Mouse (Mus musculus) MEL (cell line): ENCODE results near the gene Pfn1. TPM values are rescaled to one million over a fixed set of nuclear protein-coding genes. Genes with fewer than 3 reads are reported as not detected.
A peak's percentile ranks its signal among the peaks of the same experiment; 100 is the strongest.

Source experiments
- DNase-seq: peaks from one replicate; pipeline ENCODE4 v3.0.0; 2011; ENCODE audit warnings: low read depth, low spot score
- H3K27ac ChIP-seq: 2 replicates; pipeline ENCODE4 v1.5.1; 2012; ENCODE audit warnings: low read depth, mild to moderate bottlenecking, control low read depth, low read length, moderate library complexity; ENCODE audit not compliant: control insufficient read depth
- H3K27me3 ChIP-seq, 2 experiments: fragments of 150-350 bp in 1 of 2; sonication (generic) in 1 of 2; 2 replicates each; pipeline ENCODE4 v1.6.1; 2012; ENCODE audit warnings: low read length in 2 of 2, mild to moderate bottlenecking in 2 of 2, improper control_type of control experiment in 1 of 2, moderate library complexity in 1 of 2; ENCODE audit not compliant: insufficient read depth in 2 of 2, control insufficient read depth in 1 of 2
- H3K36me3 ChIP-seq, 2 experiments: 2 replicates each; pipeline ENCODE4 v1.6.1; 2012 to 2014; ENCODE audit warnings: low read length in 2 of 2, improper control_type of control experiment in 1 of 2, inconsistent platforms in 1 of 2, mild to moderate bottlenecking in 1 of 2; ENCODE audit not compliant: insufficient read depth in 2 of 2, control insufficient read depth in 1 of 2
- H3K4me1 ChIP-seq, 2 experiments: fragments of 150-350 bp in 1 of 2; sonication (generic) in 1 of 2; 2 replicates each; pipeline ENCODE4 v1.6.1; 2012; ENCODE audit warnings: low read length in 2 of 2, improper control_type of control experiment in 1 of 2, mild to moderate bottlenecking in 1 of 2; ENCODE audit not compliant: insufficient read depth in 2 of 2, control insufficient read depth in 1 of 2
- H3K4me3 ChIP-seq, 2 experiments: fragments of 150-350 bp in 1 of 2; sonication (generic) in 1 of 2; 2 replicates each; pipeline ENCODE4 v1.5.1; 2012; ENCODE audit warnings: low read depth in 2 of 2, low read length in 2 of 2, mild to moderate bottlenecking in 2 of 2, moderate library complexity in 2 of 2, control low read depth in 1 of 2, improper control_type of control experiment in 1 of 2; ENCODE audit not compliant: control insufficient read depth in 1 of 2, insufficient read depth in 1 of 2
- H3K79me2 ChIP-seq: 2 replicates; pipeline ENCODE4 v1.6.1; 2012; ENCODE audit warnings: mild to moderate bottlenecking, low read length, moderate library complexity; ENCODE audit not compliant: control insufficient read depth, poor library complexity, insufficient read depth
- H3K9ac ChIP-seq: 2 replicates; pipeline ENCODE4 v1.6.1; 2012; ENCODE audit warnings: low read depth, mild to moderate bottlenecking, control low read depth, low read length, moderate library complexity; ENCODE audit not compliant: control insufficient read depth, poor library complexity, severe bottlenecking
- H3K9me3 ChIP-seq: fragments of 150-350 bp; sonication (generic); replicated peaks from 2 replicates; pipeline ENCODE4 v1.6.1; 2012; ENCODE audit warnings: mild to moderate bottlenecking, low read length, improper control_type of control experiment, moderate library complexity; ENCODE audit not compliant: insufficient read depth
- BHLHE40 ChIP-seq: IDR thresholded peaks from 2 replicates; pipeline ENCODE4 v1.6.1; 2012; ENCODE audit warnings: low read depth, mild to moderate bottlenecking, inconsistent platforms, low read length, improper control_type of control experiment, borderline replicate concordance
- CHD2 ChIP-seq: IDR thresholded peaks from 2 replicates; pipeline ENCODE4 v1.6.1; 2011; ENCODE audit warnings: low read length, improper control_type of control experiment
- CTCF ChIP-seq, 3 experiments: IDR thresholded peaks in 2 of 3; conservative IDR thresholded peaks in 1 of 3; 2 replicates each; pipeline ENCODE4 v1.5.1; 2011 to 2012; ENCODE audit warnings: low read length in 3 of 3, low read depth in 2 of 3, mild to moderate bottlenecking in 2 of 3, improper control_type of control experiment in 1 of 3, inconsistent platforms in 1 of 3, mixed read lengths in 1 of 3, moderate library complexity in 1 of 3; ENCODE audit not compliant: control insufficient read depth in 1 of 3, insufficient read depth in 1 of 3, poor library complexity in 1 of 3, severe bottlenecking in 1 of 3
- E2F4 ChIP-seq: IDR thresholded peaks from 2 replicates; pipeline ENCODE4 v1.6.1; 2011; ENCODE audit warnings: low read depth, low read length, improper control_type of control experiment, borderline replicate concordance
- ELF1 ChIP-seq: IDR thresholded peaks from 2 replicates; pipeline ENCODE4 v1.6.1; 2014; ENCODE audit warnings: low read depth, mild to moderate bottlenecking, inconsistent platforms, low read length, improper control_type of control experiment, moderate library complexity
- EP300 ChIP-seq, 2 experiments: IDR thresholded peaks; 2 replicates each; pipeline ENCODE4 v1.6.1; 2011; ENCODE audit warnings: improper control_type of control experiment in 2 of 2, low read length in 2 of 2, low read depth in 1 of 2, mild to moderate bottlenecking in 1 of 2
- GABPA ChIP-seq: IDR thresholded peaks from 2 replicates; pipeline ENCODE4 v1.6.1; 2012; ENCODE audit warnings: low read depth, mild to moderate bottlenecking, inconsistent platforms, low read length, improper control_type of control experiment, moderate library complexity
- GATA1 ChIP-seq: IDR thresholded peaks from 2 replicates; pipeline ENCODE4 v1.6.1; 2011; ENCODE audit warnings: low read depth, low read length, improper control_type of control experiment
- KAT2A ChIP-seq: conservative IDR thresholded peaks from 2 replicates; pipeline ENCODE4 v1.6.1; 2012; ENCODE audit warnings: low read depth, low read length, improper control_type of control experiment, inconsistent platforms
- MAX ChIP-seq: IDR thresholded peaks from 2 replicates; pipeline ENCODE4 v1.6.1; 2011; ENCODE audit warnings: low read length, improper control_type of control experiment
- MAZ ChIP-seq: IDR thresholded peaks from 2 replicates; pipeline ENCODE4 v1.6.1; 2012; ENCODE audit warnings: low read depth, mild to moderate bottlenecking, inconsistent platforms, low read length, improper control_type of control experiment
- MEF2A ChIP-seq: IDR thresholded peaks from 2 replicates; pipeline ENCODE4 v1.6.1; 2014; ENCODE audit warnings: low read depth, mild to moderate bottlenecking, inconsistent platforms, low read length, improper control_type of control experiment; ENCODE audit not compliant: poor library complexity, insufficient replicate concordance, severe bottlenecking; ENCODE audit errors: extremely low read depth
- MXI1 ChIP-seq: IDR thresholded peaks from 2 replicates; pipeline ENCODE4 v1.6.1; 2011; ENCODE audit warnings: mild to moderate bottlenecking, low read depth, low read length, improper control_type of control experiment
- MYC ChIP-seq: IDR thresholded peaks from 2 replicates; pipeline ENCODE4 v1.6.1; 2011; ENCODE audit warnings: low read depth, mild to moderate bottlenecking, low read length, improper control_type of control experiment, moderate library complexity
- NELFE ChIP-seq: IDR thresholded peaks from 2 replicates; pipeline ENCODE4 v1.6.1; 2011; ENCODE audit warnings: low read depth, low read length, improper control_type of control experiment
- NRF1 ChIP-seq: IDR thresholded peaks from 2 replicates; pipeline ENCODE4 v1.6.1; 2014; ENCODE audit warnings: low read depth, mild to moderate bottlenecking, inconsistent platforms, low read length, improper control_type of control experiment, moderate library complexity; ENCODE audit not compliant: poor library complexity, insufficient read depth, severe bottlenecking
- POLR2A ChIP-seq, 2 experiments: IDR thresholded peaks; 2 replicates each; pipeline ENCODE4 v1.6.1; 2011 to 2012; ENCODE audit warnings: low read length in 2 of 2, mild to moderate bottlenecking in 2 of 2, control low read depth in 1 of 2, improper control_type of control experiment in 1 of 2, low read depth in 1 of 2, moderate library complexity in 1 of 2; ENCODE audit not compliant: control insufficient read depth in 1 of 2, insufficient read depth in 1 of 2, poor library complexity in 1 of 2
- POLR2AphosphoS2 ChIP-seq: IDR thresholded peaks from 2 replicates; pipeline ENCODE4 v1.6.1; 2011; ENCODE audit warnings: low read length, improper control_type of control experiment
- POLR2AphosphoS5 ChIP-seq: IDR thresholded peaks from 2 replicates; pipeline ENCODE4 v1.6.1; 2012; ENCODE audit warnings: low read depth, borderline replicate concordance, mild to moderate bottlenecking, inconsistent platforms, low read length, moderate library complexity, mixed read lengths
- RAD21 ChIP-seq: IDR thresholded peaks from 2 replicates; pipeline ENCODE4 v1.6.1; 2011; ENCODE audit warnings: mild to moderate bottlenecking, low read depth, low read length, improper control_type of control experiment
- RCOR1 ChIP-seq: IDR thresholded peaks from 2 replicates; pipeline ENCODE4 v1.6.1; 2012; ENCODE audit warnings: low read depth, mild to moderate bottlenecking, inconsistent platforms, low read length, improper control_type of control experiment
- SIN3A ChIP-seq: IDR thresholded peaks from 2 replicates; pipeline ENCODE4 v1.6.1; 2012; ENCODE audit warnings: low read length, improper control_type of control experiment, inconsistent platforms
- SMC3 ChIP-seq: IDR thresholded peaks from 2 replicates; pipeline ENCODE4 v1.6.1; 2011; ENCODE audit warnings: low read depth, low read length, improper control_type of control experiment
- TAL1 ChIP-seq: IDR thresholded peaks from 2 replicates; pipeline ENCODE4 v1.6.1; 2012; ENCODE audit warnings: mild to moderate bottlenecking, inconsistent platforms, low read length, moderate library complexity, mixed read lengths
- TBP ChIP-seq: IDR thresholded peaks from 2 replicates; pipeline ENCODE4 v1.8.0; 2011; ENCODE audit warnings: low read depth, low read length, improper control_type of control experiment
- TCF12 ChIP-seq: IDR thresholded peaks from 2 replicates; pipeline ENCODE4 v1.6.1; 2014; ENCODE audit warnings: low read depth, mild to moderate bottlenecking, inconsistent platforms, low read length, improper control_type of control experiment, moderate library complexity
- UBTF ChIP-seq: IDR thresholded peaks from 2 replicates; pipeline ENCODE4 v1.6.1; 2012; ENCODE audit warnings: low read depth, mild to moderate bottlenecking, inconsistent platforms, low read length, improper control_type of control experiment, moderate library complexity, borderline replicate concordance; ENCODE audit not compliant: insufficient read depth
- ZC3H11A ChIP-seq: IDR thresholded peaks from 2 replicates; pipeline ENCODE4 v1.6.1; 2012; ENCODE audit warnings: low read depth, mild to moderate bottlenecking, inconsistent platforms, low read length, improper control_type of control experiment
- ZMIZ1 ChIP-seq: IDR thresholded peaks from 2 replicates; pipeline ENCODE4 v1.6.1; 2012; ENCODE audit warnings: low read depth, mild to moderate bottlenecking, inconsistent platforms, low read length, improper control_type of control experiment, moderate library complexity
- ZNF384 ChIP-seq: IDR thresholded peaks from 2 replicates; pipeline ENCODE4 v1.6.1; 2012; ENCODE audit warnings: low read depth, mild to moderate bottlenecking, inconsistent platforms, low read length, improper control_type of control experiment
- polyA plus RNA-seq, 2 experiments: library from polyadenylated mRNA; stranded (reverse) in 1 of 2; unstranded in 1 of 2; fragments of >175 nt in 1 of 2; fragments of >200 nt in 1 of 2; gene quantifications; 2 replicates each; pipeline versions ENCODE4 v1.2.1 to v1.2.4; 2012; ENCODE audit warnings: low replicate concordance in 2 of 2, low read depth in 1 of 2; ENCODE audit not compliant: insufficient read length in 2 of 2, insufficient read depth in 1 of 2, missing spikeins in 1 of 2
- total RNA-seq: library from RNA; depleted of rRNA; stranded (reverse); fragments of 300-350 nt; gene quantifications from 2 replicates; pipeline ENCODE4 v1.2.3, GENCODE M21; 2012

Pfn1 gene
- total and polyA plus RNA-seq, 3 experiments = 1,332 to 5,980 (median 2,392) TPM

DNA sequence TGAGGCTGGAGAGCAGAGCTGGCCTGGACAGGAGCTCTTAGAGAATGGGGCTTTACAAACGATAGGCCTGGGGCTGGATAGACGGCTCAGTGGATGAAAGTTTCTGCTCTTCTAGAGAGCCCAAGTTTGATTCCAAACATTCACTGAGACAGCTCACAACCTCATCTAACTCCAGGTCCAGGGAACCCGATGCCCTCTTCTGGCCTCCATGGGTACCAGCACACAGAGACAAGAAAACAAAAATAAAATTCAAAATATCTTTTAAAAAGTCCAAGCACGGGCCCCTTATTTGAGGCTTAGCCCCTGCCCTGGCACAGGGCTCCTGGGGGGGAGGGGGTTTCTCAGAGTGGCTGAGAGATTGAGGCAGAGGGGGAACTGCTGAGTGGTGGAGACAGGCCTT lies 43.7 kb downstream of the Pfn1 start:
- no peaks in the 10 kb centered on the region for H3K9me3 ChIP-seq
- no peak overlapping the region for H3K27ac ChIP-seq
- no peaks in the 10 kb centered on the region for H3K79me2 ChIP-seq
- TF ChIP-seq MXI1 (no peak), ZC3H11A (0 out of 2 replicates have a peak, but pooled peaks have one; percentile 6), RAD21 (peak; percentile 12), ELF1 (no peak), SMC3 (peak; percentile 48), CTCF (IDR thresholded peaks at IDR 0.05 in 2 of 3, conservative IDR thresholded peaks at IDR 0.05 in 1 of 3; ENCODE audit: control insufficient read depth in 1 of 3, insufficient read depth in 1 of 3, low read depth in 2 of 3, low read length in 3 of 3, poor library complexity in 1 of 3, severe bottlenecking in 1 of 3) (peak; percentile 13 to 49 (median 44); a peak in 4 of 6 replicates)
- no peak overlapping the region for H3K4me3 ChIP-seq
- DNase-seq = no peak
- H3K4me1 ChIP-seq = peaks cover 0 to 3% of the 10 kb centered on the region in 2 experiments; a peak in 1 of 4 replicates
- H3K36me3 ChIP-seq = peaks cover 0 to 8% of the 10 kb centered on the region in 2 experiments; a peak in 2 of 4 replicates
- no peak overlapping the region for H3K9ac ChIP-seq
- H3K27me3 ChIP-seq = no peaks in the 10 kb centered on the region

DNA sequence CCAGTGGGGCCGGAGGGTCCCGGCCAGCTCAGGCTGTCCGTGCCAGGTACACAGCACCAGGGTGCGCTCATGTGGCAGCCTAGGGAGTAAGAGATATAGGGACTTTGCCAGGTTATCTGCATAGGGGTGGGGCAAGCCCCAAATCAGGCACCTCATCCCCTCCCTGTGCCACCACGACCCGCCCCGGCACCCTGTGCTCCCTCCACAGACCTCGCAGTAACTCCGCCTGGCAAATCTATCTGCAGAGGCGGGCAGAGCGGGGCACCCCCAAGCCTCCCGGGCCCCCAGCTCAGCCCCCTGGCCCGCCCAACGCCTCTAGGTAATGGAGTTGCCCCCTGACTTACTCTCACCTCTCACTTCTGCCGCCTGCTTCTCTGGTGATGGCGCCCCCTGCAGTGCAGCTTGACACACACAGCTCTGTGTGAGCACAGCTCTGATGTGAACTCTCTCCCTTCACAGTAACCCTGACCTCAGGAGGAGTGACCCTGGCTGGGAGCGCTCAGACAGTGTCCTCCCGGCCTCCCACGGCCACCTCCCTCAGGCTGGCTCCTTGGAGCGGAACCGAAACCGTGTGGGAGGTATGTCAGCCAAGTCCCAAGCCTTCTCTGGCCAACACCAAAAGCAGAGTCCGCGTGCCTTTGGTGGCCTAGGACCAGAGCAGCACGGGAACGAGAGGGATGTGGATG lies 45.9 kb downstream of the Pfn1 start:
- no peak overlapping the region for H3K27ac ChIP-seq
- H3K27me3 ChIP-seq = no peaks in the 10 kb centered on the region
- peaks cover 0 to 11% of the 10 kb centered on the region in 2 experiments; a peak in 2 of 4 replicates for H3K36me3 ChIP-seq
- DNase-seq = peak; percentile 53
- H3K79me2 ChIP-seq = no peaks in the 10 kb centered on the region
- H3K4me3 ChIP-seq = no peak overlapping the region
- no peaks in the 10 kb centered on the region for H3K4me1 ChIP-seq
- H3K9me3 ChIP-seq = no peaks in the 10 kb centered on the region
- no peak overlapping the region for H3K9ac ChIP-seq
- no peak for TF ChIP-seq POLR2AphosphoS5
- TF ChIP-seq MEF2A = no peak
- TF ChIP-seq ZMIZ1 = no peak
- no peak for TF ChIP-seq KAT2A
- TF ChIP-seq EP300 (IDR thresholded peaks at IDR 0.05; ENCODE audit: low read depth in 1 of 2, low read length in 2 of 2) = no peak
- TF ChIP-seq CHD2 = no peak
- no peak for TF ChIP-seq GABPA
- no peak for TF ChIP-seq POLR2AphosphoS2
- TF ChIP-seq MAZ = no peak
- no peak for TF ChIP-seq ELF1
- TF ChIP-seq ZNF384 = no peak
- no peak for TF ChIP-seq BHLHE40
- TF ChIP-seq MAX = no peak
- TF ChIP-seq TAL1 = no peak
- TF ChIP-seq MYC = no peak
- no peak for TF ChIP-seq TBP
- TF ChIP-seq NELFE = no peak
- TF ChIP-seq SIN3A = no peak
- TF ChIP-seq RAD21 = peak; percentile 28
- TF ChIP-seq CTCF (IDR thresholded peaks at IDR 0.05 in 2 of 3, conservative IDR thresholded peaks at IDR 0.05 in 1 of 3; ENCODE audit: control insufficient read depth in 1 of 3, insufficient read depth in 1 of 3, low read depth in 2 of 3, low read length in 3 of 3, poor library complexity in 1 of 3, severe bottlenecking in 1 of 3) = peak; percentile 53 to 91 (median 69); a peak in 5 of 6 replicates
- no peak for TF ChIP-seq MXI1
- TF ChIP-seq POLR2A (IDR thresholded peaks at IDR 0.05; ENCODE audit: control insufficient read depth in 1 of 2, insufficient read depth in 1 of 2, low read depth in 1 of 2, low read length in 2 of 2, poor library complexity in 1 of 2) = no peak
- no peak for TF ChIP-seq TCF12
- TF ChIP-seq UBTF = no peak
- TF ChIP-seq RCOR1 = no peak
- TF ChIP-seq NRF1 = no peak
- TF ChIP-seq E2F4 = no peak
- TF ChIP-seq SMC3 = peak; percentile 71
- peak; percentile 30 for TF ChIP-seq ZC3H11A
- TF ChIP-seq GATA1 = no peak
